Mouse (Mus musculus): ENCODE measurements around the gene Wdr5. TPM values are rescaled to one million over a fixed set of nuclear protein-coding genes. Genes with fewer than 3 reads are reported as not detected.
A peak's percentile ranks its signal among the peaks of the same experiment; 100 is the strongest.
"Not testable (repeated sequence)": the region's sequence is repeated elsewhere in the genome, so short reads cannot be mapped to it uniquely, and the experiment has no call there.

Wdr5 gene
- polyA plus RNA-seq, 1 experiment from 2014 or later, result 46.6 TPM

GRCm38 (mm10) chr2:27507562-27507961, 7.4 kb upstream of the Wdr5 start, which contains the start of gene Brd3:
Gene Brd3, minus strand, starts transcription at chr2:27507662.
- no peaks in the 10 kb centered on the region for H3K4me1 ChIP-seq (replicated peaks)
- no peak within 1 kb of the TSS for H3K4me3 ChIP-seq (replicated peaks)
- no peaks in the 10 kb centered on the region for H3K36me3 ChIP-seq
- no peak within 1 kb of the TSS for H3K9ac ChIP-seq (replicated peaks)
- no peak within 1 kb of the TSS for H3K4me2 ChIP-seq (replicated peaks)
- H3K9me3 ChIP-seq, result no peaks in the 10 kb centered on the region
- 70% methylated on average over 4 of the region's 4 CpGs for WGBS
- H3K27me3 ChIP-seq, result no peaks in the 10 kb centered on the region
- ATAC-seq, result no peak
- no peak within 1 kb of the TSS for H3K27ac ChIP-seq

DNA sequence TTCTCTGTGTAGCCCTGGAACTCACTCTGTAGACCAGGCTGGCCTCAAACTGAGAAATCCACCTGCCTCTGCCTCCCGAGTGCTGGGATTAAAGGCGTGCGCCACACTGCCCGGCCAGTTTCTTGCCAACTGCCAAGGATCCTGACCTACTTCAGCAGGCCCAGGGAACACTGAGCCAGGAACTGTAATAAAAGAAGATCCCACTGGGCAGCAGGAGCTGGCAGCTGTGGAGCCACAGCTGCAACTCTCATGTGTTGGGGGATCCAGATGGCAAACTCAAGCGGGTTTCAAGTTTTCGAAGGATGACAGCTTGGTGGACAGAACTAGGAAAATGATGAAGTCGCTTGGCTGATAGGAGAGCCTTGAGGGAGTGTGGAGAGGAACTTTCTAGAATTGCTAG, 4.3 kb upstream of the Wdr5 start:
- Histone ChIP-seq H3K9ac (replicated peaks) (no peak overlapping the region), H3K36me3 (no peaks in the 10 kb centered on the region), H3K4me2 (replicated peaks) (no peak overlapping the region), H3K4me3 (replicated peaks) (no peak overlapping the region), H3K27me3 (no peaks in the 10 kb centered on the region), H3K27ac (no peak overlapping the region), H3K9me3 (no peaks in the 10 kb centered on the region), H3K4me1 (replicated peaks) (peaks cover 12% of the 10 kb centered on the region)
- no peak for ATAC-seq
- WGBS, result 97% methylated on average over 7 of the region's 7 CpGs

DNA sequence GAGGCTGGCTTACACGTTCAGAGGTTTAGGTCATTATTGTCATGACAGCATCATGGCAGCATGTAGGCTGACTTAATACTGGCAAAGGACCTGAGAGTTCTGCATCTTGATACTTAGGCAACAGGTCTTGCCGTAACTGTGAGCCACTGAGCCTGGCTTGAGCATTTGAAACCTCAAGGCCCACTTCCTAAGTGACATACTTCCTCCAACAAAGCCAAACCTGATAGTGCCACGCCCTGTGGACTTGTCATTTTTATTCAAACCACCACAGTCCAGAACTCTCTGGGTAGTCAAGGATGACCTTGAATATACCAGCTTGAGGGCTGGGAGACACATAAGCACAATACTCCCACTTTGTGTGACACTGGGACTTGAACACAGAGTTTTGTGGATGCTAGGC, 2.0 kb upstream of the Wdr5 start:
- WGBS, result 96% methylated on average over 3 of the region's 3 CpGs
- Histone ChIP-seq H3K27me3 (no peaks in the 10 kb centered on the region), H3K36me3 (no peaks in the 10 kb centered on the region), H3K9me3 (no peaks in the 10 kb centered on the region), H3K4me3 (replicated peaks) (no peak overlapping the region), H3K27ac (no peak overlapping the region), H3K4me2 (replicated peaks) (no peak overlapping the region), H3K9ac (replicated peaks) (no peak overlapping the region), H3K4me1 (replicated peaks) (peaks cover 30% of the 10 kb centered on the region)
- ATAC-seq, result no peak

DNA sequence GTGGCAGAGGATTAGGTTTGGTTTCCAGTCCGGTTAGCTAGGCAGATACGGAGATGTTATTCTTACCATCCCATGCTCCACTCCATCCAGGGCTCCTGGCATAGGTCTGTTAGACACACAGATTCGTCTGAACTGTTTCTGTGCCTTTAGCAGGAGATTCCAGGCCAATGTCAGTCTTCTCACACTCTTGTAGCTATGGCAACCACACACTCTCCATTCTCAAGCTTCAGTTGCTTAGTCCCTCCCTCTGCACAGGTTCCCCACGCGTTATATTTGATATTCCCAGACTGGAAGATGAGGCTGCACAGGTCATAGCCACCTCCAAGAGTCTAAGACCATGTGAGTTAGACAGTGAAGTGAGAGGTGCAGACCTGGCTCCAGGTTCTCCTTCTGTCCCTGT, 1.1 kb upstream of the Wdr5 start:
- Histone ChIP-seq H3K4me1 (replicated peaks) (peaks cover 30% of the 10 kb centered on the region), H3K9me3 (no peaks in the 10 kb centered on the region), H3K4me2 (replicated peaks) (peak overlapping the region; percentile 99), H3K9ac (replicated peaks) (peak overlapping the region; percentile 67), H3K36me3 (peaks cover 6% of the 10 kb centered on the region), H3K4me3 (replicated peaks) (peak overlapping the region; percentile 95), H3K27me3 (no peaks in the 10 kb centered on the region), H3K27ac (no peak overlapping the region)
- no peak for ATAC-seq
- whole genome bisulfite sequencing, result 80% methylated on average over 5 of the region's 5 CpGs

- peak overlapping the region; percentile 94 for H3K9ac ChIP-seq (replicated peaks)
- ATAC-seq, result peak; percentile 69
- H3K4me2 ChIP-seq (replicated peaks), result peak overlapping the region; percentile 99
- H3K27ac ChIP-seq, result peak overlapping the region; percentile 71
- WGBS, result under 1% methylated on average over 23 of the region's 40 CpGs
- peak overlapping the region; percentile 95 for H3K4me3 ChIP-seq (replicated peaks)
- no peaks in the 10 kb centered on the region for H3K27me3 ChIP-seq
- H3K9me3 ChIP-seq, result no peaks in the 10 kb centered on the region
- H3K4me1 ChIP-seq (replicated peaks), result peaks cover 30% of the 10 kb centered on the region
- peaks cover 22% of the 10 kb centered on the region for H3K36me3 ChIP-seq
Observed at GRCm38 (mm10) chr2:27515341-27516166, 597 bp downstream of the Wdr5 start.

- no peak for ATAC-seq
- no peak overlapping the region for H3K27ac ChIP-seq
- no peaks in the 10 kb centered on the region for H3K9me3 ChIP-seq
- H3K4me2 ChIP-seq (replicated peaks), result peak overlapping the region; percentile 99
- H3K36me3 ChIP-seq, result peaks cover 30% of the 10 kb centered on the region
- 10% methylated on average over 1 of the region's 1 CpGs for WGBS
- H3K4me1 ChIP-seq (replicated peaks), result peaks cover 30% of the 10 kb centered on the region
- H3K27me3 ChIP-seq, result no peaks in the 10 kb centered on the region
- peak overlapping the region; percentile 94 for H3K9ac ChIP-seq (replicated peaks)
- peak overlapping the region; percentile 95 for H3K4me3 ChIP-seq (replicated peaks)
Observed at GRCm38 (mm10) chr2:27516289-27516688, 1.3 kb downstream of the Wdr5 start.

DNA sequence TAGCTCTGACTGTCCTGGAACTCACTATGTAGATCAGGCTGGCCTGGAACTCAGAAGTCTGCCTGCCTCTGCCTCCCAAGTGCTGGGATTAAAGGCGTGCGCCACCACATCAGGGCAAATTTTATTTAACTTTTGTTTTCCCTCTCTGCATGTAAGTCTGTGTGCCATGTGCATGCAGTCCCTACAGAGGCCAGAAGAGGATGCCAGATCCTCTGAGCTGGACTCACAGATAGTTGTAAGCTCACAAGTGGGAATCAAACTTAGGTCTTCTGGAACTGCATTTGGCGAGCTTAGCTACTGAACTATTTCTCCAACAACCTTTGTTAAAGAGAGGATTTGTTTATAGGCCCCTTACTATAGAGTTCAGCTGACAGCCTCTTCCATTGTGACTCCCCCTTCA, 3.3 kb downstream of the Wdr5 start:
- no peak for ATAC-seq
- H3K4me2 ChIP-seq (replicated peaks), result no peak overlapping the region
- peaks cover 45% of the 10 kb centered on the region for H3K36me3 ChIP-seq
- H3K9me3 ChIP-seq, result no peaks in the 10 kb centered on the region
- no peak overlapping the region for H3K27ac ChIP-seq
- WGBS, result 96% methylated on average over 3 of the region's 3 CpGs
- H3K4me3 ChIP-seq (replicated peaks), result no peak overlapping the region
- H3K9ac ChIP-seq (replicated peaks), result no peak overlapping the region
- H3K4me1 ChIP-seq (replicated peaks), result peaks cover 30% of the 10 kb centered on the region
- H3K27me3 ChIP-seq, result no peaks in the 10 kb centered on the region

DNA sequence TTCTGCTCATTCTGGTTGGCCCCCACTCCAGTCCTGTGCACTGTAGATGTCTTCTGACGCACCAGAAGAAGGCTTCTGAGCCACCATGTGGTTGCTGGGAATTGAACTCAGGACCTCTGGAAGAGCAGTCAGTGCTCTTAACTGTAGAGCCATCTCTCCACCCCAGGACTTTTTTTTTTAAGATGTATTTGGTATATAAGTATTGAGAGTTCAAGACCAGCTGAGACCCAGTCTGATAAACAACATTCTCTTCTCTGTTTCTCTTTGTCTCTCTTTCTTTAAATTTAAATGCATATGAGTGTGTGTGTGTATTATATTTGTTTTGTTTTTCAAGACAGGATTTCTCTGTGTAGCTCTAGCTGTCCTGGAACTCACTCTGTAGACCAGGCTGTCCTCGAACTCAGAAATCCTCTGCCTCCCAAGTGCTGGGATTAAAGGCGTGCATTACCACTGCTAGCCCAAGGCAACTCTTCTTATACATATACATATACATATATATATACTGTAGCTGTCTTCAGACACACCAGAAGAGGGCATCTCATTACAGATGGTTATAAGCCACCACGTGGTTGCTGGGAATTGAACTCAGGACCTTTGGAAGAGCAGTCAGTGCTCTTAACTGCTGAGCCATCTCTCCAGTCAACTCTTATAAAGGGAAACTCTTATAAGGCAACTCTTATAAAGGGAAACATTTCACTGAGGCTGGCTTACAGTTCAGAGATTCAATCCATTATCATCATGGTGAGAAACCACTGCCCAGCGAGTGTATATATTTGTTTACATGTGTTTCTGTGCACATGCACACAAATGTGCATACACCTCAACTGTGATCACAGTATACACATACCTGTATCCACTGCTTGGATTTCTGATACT, 23.7 kb downstream of the Wdr5 start:
- peak overlapping the region; percentile 63 for H3K4me2 ChIP-seq (replicated peaks)
- H3K27ac ChIP-seq, result peak overlapping the region; percentile 84
- H3K4me1 ChIP-seq (replicated peaks), result peaks cover 18% of the 10 kb centered on the region
- peak overlapping the region; percentile 41; the same call in 1 of the 2 replicates for H3K4me3 ChIP-seq (replicated peaks)
- 65% methylated on average over 5 of the region's 5 CpGs for WGBS
- not testable (repeated sequence) for H3K9me3 ChIP-seq; H3K9ac ChIP-seq (replicated peaks); H3K27me3 ChIP-seq; ATAC-seq
- peaks cover 35% of the 10 kb centered on the region for H3K36me3 ChIP-seq

DNA sequence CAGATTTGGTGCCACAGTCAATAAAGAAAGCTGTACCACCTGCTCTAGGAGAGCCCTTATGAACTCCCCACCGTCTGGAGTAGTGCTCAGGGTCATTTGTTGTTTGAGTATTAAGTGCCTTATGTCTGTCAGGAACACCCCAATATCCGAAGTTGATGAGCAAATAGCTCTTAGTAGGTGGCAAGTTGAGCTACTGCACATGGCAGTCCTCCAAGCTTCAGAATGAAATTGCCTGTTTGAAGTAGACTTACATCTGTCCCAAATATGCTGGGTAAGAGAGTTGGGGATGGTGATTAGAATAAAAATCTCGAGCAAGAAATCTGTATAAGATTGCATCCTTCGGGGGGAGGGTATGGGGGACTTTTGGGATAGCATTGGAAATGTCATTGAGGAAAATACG, 24.4 kb downstream of the Wdr5 start:
- Histone ChIP-seq H3K4me3 (replicated peaks) (peak overlapping the region; percentile 41), H3K4me2 (replicated peaks) (peak overlapping the region; percentile 63), H3K27me3 (no peaks in the 10 kb centered on the region), H3K9me3 (no peaks in the 10 kb centered on the region), H3K36me3 (peaks cover 28% of the 10 kb centered on the region), H3K27ac (peak overlapping the region; percentile 84), H3K4me1 (replicated peaks) (peaks cover 18% of the 10 kb centered on the region), H3K9ac (replicated peaks) (peak overlapping the region; percentile 46; the same call in 1 of the 2 replicates)
- WGBS, result 18% methylated on average over 5 of the region's 5 CpGs
- ATAC-seq, result no peak

DNA sequence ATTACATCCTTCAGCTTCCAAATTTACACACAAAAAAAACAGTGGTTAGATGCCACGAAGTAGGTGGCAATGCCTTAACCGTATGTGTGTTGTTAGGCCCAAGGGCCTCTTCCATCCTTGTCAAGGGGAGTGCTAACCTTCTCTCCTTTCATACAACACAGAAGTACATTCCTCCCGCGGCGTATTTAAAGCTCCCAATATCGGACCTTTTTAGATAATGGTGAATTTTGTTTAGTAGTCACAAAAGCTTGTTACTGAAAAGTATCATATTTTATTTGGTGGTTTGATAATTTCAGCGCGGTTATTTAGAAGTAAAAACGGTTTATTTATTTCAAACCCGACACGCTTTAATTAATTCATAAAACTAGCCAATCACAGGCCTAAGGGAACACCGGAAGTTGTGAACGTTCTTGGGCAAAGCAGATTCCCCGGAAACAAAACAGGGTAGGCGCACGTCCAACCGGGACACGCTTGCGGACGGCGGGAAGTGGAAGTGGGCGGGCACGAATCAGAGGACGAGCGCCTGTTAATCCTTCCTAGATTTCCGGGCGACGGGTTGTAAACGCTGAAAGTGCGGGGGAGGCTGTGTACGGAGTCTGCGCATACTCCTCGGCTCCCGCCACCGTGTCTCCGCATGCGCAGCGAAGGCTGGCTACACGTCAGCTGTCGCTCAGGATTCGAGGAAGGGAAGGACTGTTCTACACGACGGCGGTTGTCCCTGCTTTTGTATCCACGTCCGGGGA, 25.0 kb downstream of the Wdr5 start:
- Histone ChIP-seq H3K4me3 (replicated peaks) (peak overlapping the region; percentile 41), H3K27me3 (no peaks in the 10 kb centered on the region), H3K9me3 (no peaks in the 10 kb centered on the region), H3K4me1 (replicated peaks) (peaks cover 18% of the 10 kb centered on the region), H3K27ac (peak overlapping the region; percentile 84), H3K4me2 (replicated peaks) (peak overlapping the region; percentile 63), H3K36me3 (peaks cover 22% of the 10 kb centered on the region), H3K9ac (replicated peaks) (peak overlapping the region; percentile 62)
- peak; percentile 97 for ATAC-seq
- under 1% methylated on average over 46 of the region's 46 CpGs for WGBS

DNA sequence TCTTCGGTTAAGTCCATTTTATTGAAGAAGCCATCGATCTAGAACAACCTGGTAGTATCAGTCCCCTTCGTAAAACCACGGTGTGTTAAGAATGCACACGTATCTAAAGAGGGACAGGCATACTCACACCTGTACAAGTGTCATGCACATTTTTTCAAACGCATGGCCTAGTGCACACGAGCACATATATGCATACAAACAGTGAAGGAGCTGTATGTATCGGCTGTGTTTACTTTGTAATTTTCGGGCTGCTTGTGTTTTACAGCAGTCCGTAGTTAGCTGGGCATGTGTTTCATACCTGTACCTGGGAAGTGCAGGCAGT, 25.5 kb downstream of the Wdr5 start:
- WGBS, result 32% methylated on average over 10 of the region's 10 CpGs

More for the DNA sequence above, 25.5 kb downstream of the Wdr5 start:
- Histone ChIP-seq H3K27me3 (no peaks in the 10 kb centered on the region), H3K36me3 (peaks cover 17% of the 10 kb centered on the region), H3K9ac (replicated peaks) (peak overlapping the region; percentile 62), H3K9me3 (no peaks in the 10 kb centered on the region), H3K27ac (peak overlapping the region; percentile 84), H3K4me3 (replicated peaks) (peak overlapping the region; percentile 41), H3K4me1 (replicated peaks) (peaks cover 18% of the 10 kb centered on the region), H3K4me2 (replicated peaks) (peak overlapping the region; percentile 63)
- peak; percentile 61 for ATAC-seq
